Comparison of ENCODE assay signal across 9 mouse cellular contexts in the genomic region with DNA sequence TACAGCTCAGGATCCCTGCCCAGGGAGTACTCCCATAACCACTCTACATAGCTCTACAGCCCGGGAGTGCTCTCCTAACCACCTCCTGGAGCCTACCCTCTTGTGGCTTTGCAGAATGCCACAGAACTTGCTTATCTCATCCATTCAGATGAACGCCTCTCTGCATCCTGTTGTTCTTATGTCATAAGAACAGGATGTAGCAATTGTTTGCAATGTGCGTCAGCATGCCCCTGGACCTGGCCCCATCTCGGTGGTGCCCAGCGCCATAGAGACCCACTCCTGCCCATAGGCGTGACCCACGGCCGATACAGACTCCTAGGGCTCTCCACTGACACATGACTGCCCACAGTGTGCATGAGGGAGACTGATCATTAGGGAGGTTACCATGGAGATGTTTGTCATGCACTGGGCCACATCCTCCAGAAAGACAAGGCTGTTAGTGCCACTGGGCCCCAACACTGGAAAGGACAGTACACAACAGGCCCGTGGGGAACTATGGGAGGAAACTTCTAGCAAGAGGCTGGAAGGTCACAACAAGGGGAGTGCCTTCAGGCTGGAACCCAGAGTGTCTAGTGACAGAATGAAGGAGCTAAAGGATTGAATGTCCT. TPM values are rescaled to one million over a fixed set of nuclear protein-coding genes. Genes with fewer than 3 reads are reported as not detected.
DNase-seq lines count a peak whose midpoint lies in the region; ATAC-seq and TF ChIP-seq lines count a peak whose summit lies in the region.
"Had no signal": no experiment of that assay in that cellular context is flagged by ENCODE, and none has a peak within 500 bp of the region (broad histone marks: within the 10 kb centered on the region; RNA-seq: fewer than 3 reads in every experiment).

No protein-coding gene starts in this region.

- no peak for TF ChIP-seq CTCF in intestine, postnatal 0 days (IDR thresholded peaks at IDR 0.05; ENCODE audit: low read depth)

- peaks cover 26% of the 10 kb centered on the region for H3K4me1 ChIP-seq in midbrain, embryonic 10.5 days
- H3K4me1 ChIP-seq in midbrain, embryonic 14.5 days (ENCODE audit: control insufficient read depth, insufficient read depth, low read length): no peaks in the 10 kb centered on the region
- no peaks in the 10 kb centered on the region for H3K4me1 ChIP-seq in intestine, postnatal 0 days (replicated peaks; ENCODE audit: control insufficient read depth, insufficient read depth, low read length)

- intact Hi-C loops in left cerebral cortex, postnatal 4 days (cut with DNase I): no loop called here

- no peak overlapping the region for H3K4me2 ChIP-seq in midbrain, embryonic 14.5 days (ENCODE audit: low read length)
- no peak overlapping the region for H3K4me2 ChIP-seq in intestine, postnatal 0 days (replicated peaks; ENCODE audit: low read depth)

- ATAC-seq in midbrain, embryonic 14.5 days (ENCODE audit: low FRiP score, low TSS enrichment): no peak
- peak; percentile 53 for ATAC-seq in intestine, postnatal 0 days

- no peaks in the 10 kb centered on the region for H3K36me3 ChIP-seq in midbrain, embryonic 10.5 days
- H3K36me3 ChIP-seq in midbrain, embryonic 14.5 days (ENCODE audit: control insufficient read depth, insufficient read depth, low read length): no peaks in the 10 kb centered on the region
- no peaks in the 10 kb centered on the region for H3K36me3 ChIP-seq in intestine, postnatal 0 days (ENCODE audit: control insufficient read depth, insufficient read depth)

- H3K27ac ChIP-seq in midbrain, embryonic 10.5 days (replicated peaks): peak overlapping the region; percentile 65
- H3K27ac ChIP-seq in midbrain, embryonic 14.5 days (replicated peaks; ENCODE audit: low read depth, low read length): no peak overlapping the region
- peak overlapping the region; percentile 57; the same call in 1 of the 2 replicates for H3K27ac ChIP-seq in intestine, postnatal 0 days (ENCODE audit: low read depth, low read length)

- DNase-seq in midbrain, embryonic 10.5 days (ENCODE audit: low spot score): no peak
- no peak for DNase-seq in midbrain, embryonic 14.5 days
- DNase-seq in embryo, embryonic 10.5 days (ENCODE audit: low spot score): peak; percentile 32
- DNase-seq in lung, postnatal 36 days: peak; percentile 92
- no peak for DNase-seq in layer of hippocampus, postnatal 14 days (ENCODE audit: low spot score in 2 of 2)
- no peak for DNase-seq in left cerebral cortex, postnatal 4 days
- no peak for DNase-seq in frontal cortex, postnatal 10 days (ENCODE audit: low spot score in 2 of 2)

- no peaks in the 10 kb centered on the region for H3K9me3 ChIP-seq in midbrain, embryonic 10.5 days (replicated peaks)
- H3K9me3 ChIP-seq in midbrain, embryonic 14.5 days (ENCODE audit: control insufficient read depth, low read length): no peaks in the 10 kb centered on the region
- no peaks in the 10 kb centered on the region for H3K9me3 ChIP-seq in intestine, postnatal 0 days (ENCODE audit: control insufficient read depth)

- WGBS in midbrain, embryonic 10.5 days: 70% methylated on average over 9 of the region's 9 CpGs
- 61% methylated on average over 9 of the region's 9 CpGs for WGBS in midbrain, embryonic 14.5 days
- 42% methylated on average over 9 of the region's 9 CpGs for WGBS in intestine, postnatal 0 days

- no peak overlapping the region for H3K4me3 ChIP-seq in midbrain, embryonic 10.5 days
- H3K4me3 ChIP-seq in midbrain, embryonic 14.5 days (replicated peaks; ENCODE audit: low read depth, low read length): no peak overlapping the region
- H3K4me3 ChIP-seq in intestine, postnatal 0 days (ENCODE audit: low read depth, low read length): no peak overlapping the region

- H3K27me3 ChIP-seq in midbrain, embryonic 10.5 days (ENCODE audit: low read depth, poor library complexity, severe bottlenecking): no peaks in the 10 kb centered on the region
- H3K27me3 ChIP-seq in midbrain, embryonic 14.5 days (ENCODE audit: control insufficient read depth, insufficient read depth, low read length): no peaks in the 10 kb centered on the region
- no peaks in the 10 kb centered on the region for H3K27me3 ChIP-seq in intestine, postnatal 0 days (replicated peaks; ENCODE audit: control insufficient read depth, insufficient read depth, low read length)

- H3K9ac ChIP-seq in midbrain, embryonic 14.5 days (replicated peaks; ENCODE audit: low read length): no peak overlapping the region
- no peak overlapping the region for H3K9ac ChIP-seq in intestine, postnatal 0 days (ENCODE audit: low read depth, low read length)

RNA-seq across cellular contexts. Expression of a gene that starts 16.3 kb away (rescaled TPM):
- 0.09 TPM in 1 of 2 replicates, not detected in the other for polyA plus RNA-seq in midbrain, embryonic 10.5 days (2016; fragmentation: Nextera tagmentation; extraction: Ambion mirVana)
- polyA plus RNA-seq in midbrain, embryonic 14.5 days (2014; fragmentation: Nextera tagmentation; extraction: Ambion mirVana): not detected in 2 replicates
- 3.3 and 5.8 TPM in 2 replicates for polyA plus RNA-seq in intestine, postnatal 0 days (2015; fragmentation: Nextera tagmentation; extraction: Ambion mirVana)
- not detected for total RNA-seq in layer of hippocampus, postnatal 14 days (2021)
- total RNA-seq in left cerebral cortex, postnatal 4 days (2021): not detected
- total RNA-seq: adrenal gland, postnatal 36 days had no signal

RNA-seq across cellular contexts. Expression of a gene that starts 31.2 kb away (rescaled TPM):
- polyA plus RNA-seq in midbrain, embryonic 10.5 days (2016; fragmentation: Nextera tagmentation; extraction: Ambion mirVana): not detected in 2 replicates
- not detected in 2 replicates for polyA plus RNA-seq in midbrain, embryonic 14.5 days (2014; fragmentation: Nextera tagmentation; extraction: Ambion mirVana)
- polyA plus RNA-seq in intestine, postnatal 0 days (2015; fragmentation: Nextera tagmentation; extraction: Ambion mirVana): 24.6 and 25.9 TPM in 2 replicates
- total RNA-seq in layer of hippocampus, postnatal 14 days (2021): not detected
- not detected for total RNA-seq in left cerebral cortex, postnatal 4 days (2021)
- total RNA-seq: adrenal gland, postnatal 36 days had no signal

RNA-seq across cellular contexts. Expression of a gene that starts 57.1 kb away (rescaled TPM):
- polyA plus RNA-seq in midbrain, embryonic 10.5 days (2016; fragmentation: Nextera tagmentation; extraction: Ambion mirVana): 66.4 and 84.9 TPM in 2 replicates
- 99.3 and 125 TPM in 2 replicates for polyA plus RNA-seq in midbrain, embryonic 14.5 days (2014; fragmentation: Nextera tagmentation; extraction: Ambion mirVana)
- 17.0 and 17.6 TPM in 2 replicates for polyA plus RNA-seq in intestine, postnatal 0 days (2015; fragmentation: Nextera tagmentation; extraction: Ambion mirVana)
- total RNA-seq in layer of hippocampus, postnatal 14 days (2021): 1,000 to 10,000 TPM in 1 of 2 experiments, 100 to 1,000 TPM in 1; 982 to 1,031 TPM
- total RNA-seq in left cerebral cortex, postnatal 4 days (2021): 100 to 1,000 TPM; 342 to 359 TPM

Comparison
In these comparisons a context has a peak if more than half of its experiments do, and no peak if none do; other contexts are left out.
1. DNase-seq: peak in embryo, embryonic 10.5 days (single experiment) and lung, postnatal 36 days (single experiment); none in midbrain, embryonic 10.5 days (single experiment), midbrain, embryonic 14.5 days (single experiment), layer of hippocampus, postnatal 14 days (0 of 2), left cerebral cortex, postnatal 4 days (single experiment) and frontal cortex, postnatal 10 days (0 of 2).
2. RNA of a gene that starts 31.2 kb away (polyA plus RNA-seq): 24.6 to 25.9 TPM in intestine, postnatal 0 days; not detected in midbrain, embryonic 14.5 days and not detected in midbrain, embryonic 10.5 days; every median in the first group is over 10 times any median in the second.